In the genomic region with DNA sequence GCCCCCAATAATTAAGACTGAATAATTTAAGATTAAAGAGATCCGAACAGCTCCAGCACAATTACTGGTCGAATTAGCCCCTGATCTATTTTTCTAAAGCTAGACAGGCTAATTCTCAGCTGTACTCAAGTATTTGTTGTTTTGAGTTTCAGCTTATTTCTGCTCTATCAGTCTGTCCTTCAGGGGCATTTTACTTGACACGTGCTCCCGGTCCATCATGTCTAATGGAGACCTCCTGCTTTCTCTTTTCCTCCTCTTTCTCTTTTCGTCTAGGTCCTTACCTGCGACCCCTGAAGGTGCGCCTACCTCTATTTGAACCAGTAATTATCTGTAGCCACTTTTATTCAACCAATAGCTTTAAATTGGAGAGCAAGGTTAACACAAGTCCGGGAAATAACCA, we compare ENCODE assay signal across 14 mouse cellular contexts. TPM values are rescaled to one million over a fixed set of nuclear protein-coding genes. Genes with fewer than 3 reads are reported as not detected.
DNase-seq lines count a peak whose midpoint lies in the region; ATAC-seq and TF ChIP-seq lines count a peak whose summit lies in the region.
"Had no signal": no experiment of that assay in that cellular context is flagged by ENCODE, and none has a peak within 500 bp of the region (broad histone marks: within the 10 kb centered on the region; RNA-seq: fewer than 3 reads in every experiment).

No protein-coding gene starts in this region.

- no peak for ATAC-seq in erythroblast, adult 5-6 weeks (replicated peaks; ENCODE audit: low FRiP score, poor library complexity, severe bottlenecking)
- no peak for ATAC-seq in lung, embryonic 14.5 days (ENCODE audit: insufficient read depth)
- no peak for ATAC-seq in neural tube, embryonic 14.5 days (ENCODE audit: low read depth)

- DNase-seq in lung, embryonic 14.5 days: no peak
- DNase-seq in lung, postnatal 36 days: no peak
- peak; percentile 56 for DNase-seq in induced T-regulatory cell, adult 2 months (ENCODE audit: low read depth)
- DNase-seq in c-Kit-positive CD71-positive TER-119-positive erythroid progenitor cells, embryonic 14.5 days (ENCODE audit: low spot score): no peak
- DNase-seq in lung, postnatal 25 days (ENCODE audit: low spot score): no peak
- DNase-seq: cerebellum, adult 9-11 months; gastrocnemius, postnatal 25 days; lung, postnatal 14 days; spleen, adult 18-20 months had no signal

- H3K27ac ChIP-seq in lung, embryonic 14.5 days (ENCODE audit: low read depth): no peak overlapping the region
- H3K27ac ChIP-seq in neural tube, embryonic 14.5 days (ENCODE audit: low read depth, low read length): no peak overlapping the region

- H3K9ac ChIP-seq in lung, embryonic 14.5 days: no peak overlapping the region
- H3K9ac ChIP-seq in neural tube, embryonic 14.5 days (replicated peaks; ENCODE audit: low read depth, low read length): no peak overlapping the region

- no peak for TF ChIP-seq CTCF in lung, embryonic 14.5 days (IDR thresholded peaks at IDR 0.05; ENCODE audit: low read depth)

- peaks cover 59% of the 10 kb centered on the region for H3K4me1 ChIP-seq in erythroblast, embryonic 14.5 days (ENCODE audit: control insufficient read depth)
- no peaks in the 10 kb centered on the region for H3K4me1 ChIP-seq in lung, embryonic 14.5 days (ENCODE audit: insufficient read depth)
- 0 out of 2 replicates have a peak, but pooled peaks cover 4% of the 10 kb centered on the region for H3K4me1 ChIP-seq in neural tube, embryonic 14.5 days (ENCODE audit: control insufficient read depth, insufficient read depth, low read length)

- no peaks in the 10 kb centered on the region for H3K36me3 ChIP-seq in erythroblast, embryonic 14.5 days (ENCODE audit: control insufficient read depth)
- no peaks in the 10 kb centered on the region for H3K36me3 ChIP-seq in lung, embryonic 14.5 days (ENCODE audit: insufficient read depth)
- no peaks in the 10 kb centered on the region for H3K36me3 ChIP-seq in neural tube, embryonic 14.5 days (ENCODE audit: control insufficient read depth, insufficient read depth, low read length)
- H3K36me3 ChIP-seq: forebrain, embryonic 10.5 days had no signal

- H3K27me3 ChIP-seq in erythroblast, embryonic 14.5 days (ENCODE audit: control insufficient read depth): no peaks in the 10 kb centered on the region
- H3K27me3 ChIP-seq in lung, embryonic 14.5 days (ENCODE audit: insufficient read depth, low read length): no peaks in the 10 kb centered on the region
- no peaks in the 10 kb centered on the region for H3K27me3 ChIP-seq in neural tube, embryonic 14.5 days (ENCODE audit: control insufficient read depth, insufficient read depth, low read length)

- WGBS in lung, embryonic 14.5 days: 83% methylated on average over 8 of the region's 8 CpGs
- 88% methylated on average over 8 of the region's 8 CpGs for WGBS in neural tube, embryonic 14.5 days

- no peaks in the 10 kb centered on the region for H3K9me3 ChIP-seq in erythroblast, embryonic 14.5 days (ENCODE audit: control insufficient read depth, low read length)
- H3K9me3 ChIP-seq in lung, embryonic 14.5 days (ENCODE audit: low read depth, low read length): no peaks in the 10 kb centered on the region
- no peaks in the 10 kb centered on the region for H3K9me3 ChIP-seq in neural tube, embryonic 14.5 days (ENCODE audit: control insufficient read depth, low read length)
- H3K9me3 ChIP-seq: forebrain, embryonic 10.5 days had no signal

- H3K4me3 ChIP-seq in erythroblast, embryonic 14.5 days (replicated peaks): peak overlapping the region; percentile 88
- no peak overlapping the region for H3K4me3 ChIP-seq in lung, embryonic 14.5 days (ENCODE audit: low read depth, low read length)
- H3K4me3 ChIP-seq in neural tube, embryonic 14.5 days (ENCODE audit: low read depth, low read length): no peak overlapping the region

- H3K4me2 ChIP-seq in lung, embryonic 14.5 days: peak overlapping the region; percentile 70
- H3K4me2 ChIP-seq in neural tube, embryonic 14.5 days (ENCODE audit: low read depth, low read length): peak overlapping the region; percentile 0; the same call in 1 of the 2 replicates

RNA-seq across cellular contexts. Expression of a gene that starts 8.0 kb away (rescaled TPM):
- polyA plus RNA-seq in erythroblast, embryonic 14.5 days (2012): 3.7 TPM in 2 replicates
- 13.6 and 13.8 TPM in 2 replicates for total RNA-seq in erythroblast, adult 5-6 weeks (2015; ENCODE audit: low replicate concordance)
- total RNA-seq in erythroblast, adult 5-6 weeks (2017; ENCODE audit: low replicate concordance): 20.5 and 25.6 TPM in 2 replicates
- polyA plus RNA-seq in lung, embryonic 14.5 days (2014; fragmentation: Nextera tagmentation; extraction: Ambion mirVana): 13.2 and 14.3 TPM in 2 replicates
- 16.1 TPM in 2 replicates for polyA plus RNA-seq in neural tube, embryonic 14.5 days (2014; fragmentation: Nextera tagmentation; extraction: Ambion mirVana)

RNA-seq across cellular contexts. Expression of a gene that starts 52.5 kb away (rescaled TPM):
- polyA plus RNA-seq in erythroblast, embryonic 14.5 days (2012): 0.79 and 0.86 TPM in 2 replicates
- 20.9 and 32.1 TPM in 2 replicates for total RNA-seq in erythroblast, adult 5-6 weeks (2015; ENCODE audit: low replicate concordance)
- total RNA-seq in erythroblast, adult 5-6 weeks (2017; ENCODE audit: low replicate concordance): 0.84 and 1.8 TPM in 2 replicates
- 144 and 164 TPM in 2 replicates for polyA plus RNA-seq in lung, embryonic 14.5 days (2014; fragmentation: Nextera tagmentation; extraction: Ambion mirVana)
- polyA plus RNA-seq in neural tube, embryonic 14.5 days (2014; fragmentation: Nextera tagmentation; extraction: Ambion mirVana): 67.9 and 69.9 TPM in 2 replicates
- total RNA-seq: neutrophil, adult 5-6 weeks had no signal

Comparison
In these comparisons a context has a peak if more than half of its experiments do, and no peak if none do; other contexts are left out.
1. RNA of a gene that starts 52.5 kb away (polyA plus RNA-seq): 144 to 164 TPM in lung, embryonic 14.5 days and 67.9 to 69.9 TPM in neural tube, embryonic 14.5 days; 0.79 to 0.86 TPM in erythroblast, embryonic 14.5 days; every median in the first group is over 10 times any median in the second.